ENCODE assay signal across 15 mouse cellular contexts in genomic region chr9:122836126-122836525, GRCm38 (mm10). TPM values are rescaled to one million over a fixed set of nuclear protein-coding genes. Genes with fewer than 3 reads are reported as not detected.
DNase-seq lines count a peak whose midpoint lies in the region; ATAC-seq and TF ChIP-seq lines count a peak whose summit lies in the region.
"Had no signal": no experiment of that assay in that cellular context is flagged by ENCODE, and none has a peak within 500 bp of the region (broad histone marks: within the 10 kb centered on the region; RNA-seq: fewer than 3 reads in every experiment).

No protein-coding gene starts in this region.

- no peaks in the 10 kb centered on the region for H3K27me3 ChIP-seq in cerebellum, adult 2 months (ENCODE audit: control insufficient read depth, insufficient read depth, low read length)
- no peaks in the 10 kb centered on the region for H3K27me3 ChIP-seq in hindbrain, embryonic 16.5 days (replicated peaks; ENCODE audit: control insufficient read depth, insufficient read depth, low read length)
- H3K27me3 ChIP-seq: neural tube, embryonic 12.5 days had no signal

- no peak for DNase-seq in cerebellum, adult 2 months
- DNase-seq in cerebellum, postnatal 14 days: no peak
- no peak for DNase-seq in layer of hippocampus, adult 2 months (ENCODE audit: low spot score in 2 of 2)
- no peak for DNase-seq in layer of hippocampus, postnatal 25 days (ENCODE audit: extremely low spot score in 1 of 2, low spot score in 1 of 2)
- DNase-seq in MN1 (ENCODE audit: low spot score): peak; percentile 45
- DNase-seq in cerebellum, postnatal 25 days: no peak
- DNase-seq in layer of hippocampus, adult 18-20 months (ENCODE audit: low spot score in 2 of 2): no peak

- ATAC-seq in hindbrain, embryonic 16.5 days: no peak

- no peak for TF ChIP-seq POLR2A in cerebellum, adult 2 months (IDR thresholded peaks at IDR 0.05; ENCODE audit: borderline replicate concordance, insufficient read depth, low read length)

- WGBS in cerebellum, adult 2 months: 71% methylated on average over 9 of the region's 9 CpGs
- 72% methylated on average over 9 of the region's 9 CpGs for WGBS in hindbrain, embryonic 16.5 days

- no peaks in the 10 kb centered on the region for H3K9me3 ChIP-seq in hindbrain, embryonic 16.5 days (ENCODE audit: control insufficient read depth, low read length)
- H3K9me3 ChIP-seq: neural tube, embryonic 12.5 days had no signal

- peaks cover 9% of the 10 kb centered on the region for H3K4me1 ChIP-seq in cerebellum, adult 2 months (ENCODE audit: control insufficient read depth, insufficient read depth, low read length)
- H3K4me1 ChIP-seq in hindbrain, embryonic 16.5 days (ENCODE audit: control insufficient read depth, insufficient read depth, low read depth, low read length): peaks cover 8% of the 10 kb centered on the region; the same call in 1 of the 2 replicates

- 0 out of 2 replicates have a peak, but pooled peaks cover 2% of the 10 kb centered on the region for H3K36me3 ChIP-seq in hindbrain, embryonic 16.5 days (ENCODE audit: control insufficient read depth, insufficient read depth, low read length)

- TF ChIP-seq CTCF in cerebellum, adult 2 months (IDR thresholded peaks at IDR 0.05; ENCODE audit: borderline replicate concordance, insufficient read depth, low read depth, low read length): no peak
- no peak for TF ChIP-seq CTCF in layer of hippocampus, adult 2 months (conservative IDR thresholded peaks at IDR 0.05)

- no peak overlapping the region for H3K9ac ChIP-seq in hindbrain, embryonic 16.5 days (ENCODE audit: low read depth, low read length)
- H3K9ac ChIP-seq: neural tube, embryonic 12.5 days had no signal

- peak overlapping the region; percentile 78; the same call in 1 of the 2 replicates for H3K27ac ChIP-seq in cerebellum, adult 2 months (ENCODE audit: insufficient read depth, low read length)
- peak overlapping the region; percentile 21; the same call in 1 of the 2 replicates for H3K27ac ChIP-seq in layer of hippocampus, adult 2 months
- H3K27ac ChIP-seq in hindbrain, embryonic 16.5 days (ENCODE audit: low read depth, low read length): peak overlapping the region; percentile 26; the same call in 1 of the 2 replicates
- H3K27ac ChIP-seq: neural tube, embryonic 12.5 days had no signal

- no peak overlapping the region for H3K4me3 ChIP-seq in cerebellum, adult 2 months (replicated peaks; ENCODE audit: insufficient read depth, low read depth, low read length)
- H3K4me3 ChIP-seq in layer of hippocampus, adult 2 months: no peak overlapping the region
- no peak overlapping the region for H3K4me3 ChIP-seq in hindbrain, embryonic 16.5 days (ENCODE audit: low read length)
- H3K4me3 ChIP-seq: neural tube, embryonic 12.5 days had no signal

- no peak overlapping the region for H3K4me2 ChIP-seq in hindbrain, embryonic 16.5 days (ENCODE audit: low read length)
- H3K4me2 ChIP-seq: neural tube, embryonic 12.5 days had no signal

RNA-seq across cellular contexts. Expression of gene Gm35549, which starts 7.7 kb away (rescaled TPM):
- not detected in 2 replicates for polyA plus RNA-seq in cerebellum, adult 2 months (2012; rRNA removed)
- total RNA-seq in layer of hippocampus, adult 2 months (2021): not detected
- total RNA-seq in layer of hippocampus, postnatal 25 days (2021): not detected
- polyA plus RNA-seq in hindbrain, embryonic 16.5 days (2015; fragmentation: Nextera tagmentation; extraction: Ambion mirVana): 0.63 TPM in 1 of 2 replicates, not detected in the other
- not detected for total RNA-seq in layer of hippocampus, adult 18-20 months (2021)
- total RNA-seq: common myeloid progenitor, adult 5-6 weeks; layer of hippocampus, adult 8-10 months; megakaryocyte, adult 5-6 weeks had no signal
- polyA plus RNA-seq: heart, embryonic 14.5 days; limb, embryonic 11.5 days; urinary bladder, adult 2 months had no signal

RNA-seq across cellular contexts. Expression of gene Zfp445, which starts 29.7 kb away (rescaled TPM):
- 158 and 183 TPM in 2 replicates for polyA plus RNA-seq in cerebellum, adult 2 months (2012; rRNA removed)
- total RNA-seq in layer of hippocampus, adult 2 months (2021): 100 to 1,000 TPM; 170 to 186 TPM
- 100 to 1,000 TPM; 137 to 183 TPM for total RNA-seq in layer of hippocampus, postnatal 25 days (2021)
- 88.3 and 102 TPM in 2 replicates for polyA plus RNA-seq in hindbrain, embryonic 16.5 days (2015; fragmentation: Nextera tagmentation; extraction: Ambion mirVana)
- total RNA-seq in layer of hippocampus, adult 18-20 months (2021): 100 to 1,000 TPM; 152 to 156 TPM

RNA-seq across cellular contexts. Expression of gene Tcaim, which starts 30.8 kb away (rescaled TPM):
- 12.6 and 14.6 TPM in 2 replicates for polyA plus RNA-seq in cerebellum, adult 2 months (2012; rRNA removed)
- 10 to 100 TPM; 20.5 to 22.1 TPM for total RNA-seq in layer of hippocampus, adult 2 months (2021)
- total RNA-seq in layer of hippocampus, postnatal 25 days (2021): 10 to 100 TPM; 18.3 to 19.2 TPM
- polyA plus RNA-seq in hindbrain, embryonic 16.5 days (2015; fragmentation: Nextera tagmentation; extraction: Ambion mirVana): 9.3 and 9.8 TPM in 2 replicates
- total RNA-seq in layer of hippocampus, adult 18-20 months (2021): 10 to 100 TPM; 20.2 to 22.0 TPM

RNA-seq across cellular contexts. Expression of gene Zkscan7, which starts 49.4 kb away (rescaled TPM):
- polyA plus RNA-seq in cerebellum, adult 2 months (2012; rRNA removed): 3.1 and 4.0 TPM in 2 replicates
- 1 to 10 TPM; 5.2 TPM for total RNA-seq in layer of hippocampus, adult 2 months (2021)
- total RNA-seq in layer of hippocampus, postnatal 25 days (2021): 1 to 10 TPM; 4.1 to 5.9 TPM
- 3.9 and 4.5 TPM in 2 replicates for polyA plus RNA-seq in hindbrain, embryonic 16.5 days (2015; fragmentation: Nextera tagmentation; extraction: Ambion mirVana)
- total RNA-seq in layer of hippocampus, adult 18-20 months (2021): 1 to 10 TPM; 4.1 to 4.7 TPM

Comparison
In these comparisons a context has a peak if more than half of its experiments do, and no peak if none do; other contexts are left out.
1. H3K27ac ChIP-seq: peak in every context shown above with its lines; median percentile 78 in cerebellum, adult 2 months; 26 in hindbrain, embryonic 16.5 days; 21 in layer of hippocampus, adult 2 months.